Mouse (Mus musculus) megakaryocyte, embryonic 14.5 days (primary cell): ENCODE results near the gene Slc36a2.

Experiments
- FLI1 ChIP-seq: IDR thresholded peaks from 2 replicates; pipeline ENCODE4 v1.6.1; 2012; ENCODE audit warnings: low read length, inconsistent platforms, mixed read lengths
- GATA1 ChIP-seq: IDR thresholded peaks from 3 replicates; pipeline ENCODE4 v1.6.1; 2012; ENCODE audit warnings: mixed read lengths, low read length, inconsistent platforms, borderline replicate concordance

DNA sequence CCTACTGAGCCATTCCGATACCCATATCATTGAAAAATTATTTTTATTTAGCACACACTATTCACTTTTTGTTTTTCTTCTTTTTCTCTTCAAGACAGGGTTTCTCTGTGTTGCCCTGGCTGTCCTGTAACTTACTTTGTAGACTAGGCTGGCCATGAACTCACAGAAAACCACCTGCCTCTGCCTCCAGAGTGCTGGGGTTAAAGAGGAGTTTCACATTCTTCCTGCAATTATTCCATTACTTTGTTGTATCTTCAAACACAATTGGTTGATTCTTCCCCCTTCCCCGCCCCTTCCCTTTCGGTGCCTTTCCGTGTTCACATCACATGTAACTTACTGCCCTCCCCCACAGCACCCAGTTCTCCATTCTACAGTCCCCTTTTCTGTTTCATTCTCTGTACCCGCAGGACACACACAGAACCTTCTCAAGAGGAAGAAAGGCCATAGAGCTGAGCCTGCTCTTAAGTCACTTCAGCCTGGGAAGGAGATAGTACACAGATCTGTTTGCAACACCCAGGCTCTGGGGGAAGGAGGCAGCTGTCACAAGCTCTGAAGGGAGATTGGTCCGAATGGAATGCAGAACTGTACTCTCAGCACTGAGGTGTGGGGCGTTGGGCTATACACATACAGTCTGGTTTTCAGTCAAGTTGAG, 71.5 kb downstream of the Slc36a2 start:
- TF ChIP-seq FLI1 (no peak), GATA1 (no peak)
